Mouse (Mus musculus) ES-Bruce4 (cell line): ENCODE measurements at regions not wholly inside any gene's neighbourhood (a gene's known extent, or its start where the extent isn't known, plus 50 kb on each side); places are given as distances from the start of the nearest gene placed in this dataset.

Experiments
- H3K27ac ChIP-seq: 2 replicates; pipeline ENCODE4 v1.5.1; 2012; ENCODE audit warnings: low read length, inconsistent platforms; ENCODE audit not compliant: insufficient read depth
- H3K27me3 ChIP-seq: 2 replicates; pipeline ENCODE4 v1.6.1; 2012; ENCODE audit warnings: mild to moderate bottlenecking, low read length, inconsistent platforms; ENCODE audit not compliant: control insufficient read depth, poor library complexity, insufficient read depth, severe bottlenecking
- H3K36me3 ChIP-seq: 2 replicates; pipeline ENCODE4 v1.6.1; 2012; ENCODE audit warnings: inconsistent platforms, mild to moderate bottlenecking, low read length, moderate library complexity; ENCODE audit not compliant: control insufficient read depth, poor library complexity, insufficient read depth, severe bottlenecking
- H3K4me1 ChIP-seq: one replicate; pipeline ENCODE4 v1.8.1; 2011; ENCODE audit warnings: low read length; ENCODE audit not compliant: control insufficient read depth, insufficient read depth
- H3K4me3 ChIP-seq: 2 replicates; pipeline ENCODE4 v1.5.1; 2011; ENCODE audit warnings: low read depth, mild to moderate bottlenecking, low read length
- H3K9ac ChIP-seq: 2 replicates; pipeline ENCODE4 v1.6.1; 2012; ENCODE audit warnings: low read depth, mild to moderate bottlenecking, inconsistent platforms; ENCODE audit not compliant: poor library complexity, severe bottlenecking
- H3K9me3 ChIP-seq: replicated peaks from 2 replicates; pipeline ENCODE4 v1.6.1; 2012; ENCODE audit warnings: mild to moderate bottlenecking, low read length, inconsistent platforms; ENCODE audit not compliant: control insufficient read depth, poor library complexity, insufficient read depth, severe bottlenecking
- CTCF ChIP-seq: IDR thresholded peaks from one replicate; pipeline ENCODE4 v1.8.1; 2011; ENCODE audit warnings: low read depth, low read length
- EP300 ChIP-seq: IDR thresholded peaks from 2 replicates; pipeline ENCODE4 v1.6.1; 2011; ENCODE audit warnings: low read depth, low read length; ENCODE audit not compliant: insufficient read depth
- POLR2A ChIP-seq: IDR thresholded peaks from one replicate; pipeline ENCODE4 v1.8.1; 2011; ENCODE audit warnings: low read length; ENCODE audit not compliant: insufficient read depth

GRCm38 (mm10) chr4:134990651-134991050, 60.0 kb downstream of the Syf2 start:
- Histone ChIP-seq H3K4me3 (no peak overlapping the region), H3K9me3 (no peaks in the 10 kb centered on the region), H3K27ac (no peak overlapping the region), H3K36me3 (no peaks in the 10 kb centered on the region), H3K9ac (no peak overlapping the region), H3K27me3 (no peaks in the 10 kb centered on the region), H3K4me1 (no peaks in the 10 kb centered on the region)
- TF ChIP-seq POLR2A (no peak), EP300 (no peak), CTCF (no peak)

- Histone ChIP-seq H3K9me3 (no peaks in the 10 kb centered on the region), H3K27me3 (no peaks in the 10 kb centered on the region), H3K27ac (no peak overlapping the region), H3K4me3 (no peak overlapping the region), H3K4me1 (no peaks in the 10 kb centered on the region), H3K9ac (no peak overlapping the region), H3K36me3 (no peaks in the 10 kb centered on the region)
- TF ChIP-seq EP300 (no peak), CTCF (no peak), POLR2A (no peak)
Measured at GRCm38 (mm10) chr4:134993526-134994122, 62.9 kb downstream of the Syf2 start.

- Histone ChIP-seq H3K4me3 (no peak overlapping the region), H3K27ac (no peak overlapping the region), H3K4me1 (no peaks in the 10 kb centered on the region), H3K27me3 (no peaks in the 10 kb centered on the region), H3K9me3 (no peaks in the 10 kb centered on the region), H3K36me3 (no peaks in the 10 kb centered on the region), H3K9ac (no peak overlapping the region)
- TF ChIP-seq EP300 (no peak), POLR2A (no peak), CTCF (no peak)
Measured at GRCm38 (mm10) chr4:134994205-134994604, 63.5 kb downstream of the Syf2 start.

GRCm38 (mm10) chr4:134994648-134995047, 64.0 kb downstream of the Syf2 start:
- TF ChIP-seq EP300 (no peak), CTCF (no peak), POLR2A (no peak)
- H3K9me3 ChIP-seq = no peaks in the 10 kb centered on the region
- H3K36me3 ChIP-seq = no peaks in the 10 kb centered on the region
- no peaks in the 10 kb centered on the region for H3K27me3 ChIP-seq
- no peak overlapping the region for H3K27ac ChIP-seq
- no peak overlapping the region for H3K9ac ChIP-seq
- H3K4me1 ChIP-seq = no peaks in the 10 kb centered on the region
- no peak overlapping the region for H3K4me3 ChIP-seq

- Histone ChIP-seq H3K27me3 (no peaks in the 10 kb centered on the region), H3K4me3 (no peak overlapping the region), H3K9ac (no peak overlapping the region), H3K4me1 (no peaks in the 10 kb centered on the region), H3K36me3 (no peaks in the 10 kb centered on the region), H3K9me3 (no peaks in the 10 kb centered on the region), H3K27ac (no peak overlapping the region)
- TF ChIP-seq POLR2A (no peak), CTCF (no peak), EP300 (no peak)
Measured at GRCm38 (mm10) chr4:134995052-134995451, 64.4 kb downstream of the Syf2 start.

GRCm38 (mm10) chr4:134996121-134996520, 65.4 kb downstream of the Syf2 start:
- Histone ChIP-seq H3K4me3 (no peak overlapping the region), H3K36me3 (no peaks in the 10 kb centered on the region), H3K9ac (no peak overlapping the region), H3K4me1 (no peaks in the 10 kb centered on the region), H3K27ac (no peak overlapping the region), H3K9me3 (no peaks in the 10 kb centered on the region), H3K27me3 (no peaks in the 10 kb centered on the region)
- TF ChIP-seq CTCF (no peak), EP300 (no peak), POLR2A (no peak)
